Mouse (Mus musculus): ENCODE measurements around the gene Patl1. TPM values are rescaled to one million over a fixed set of nuclear protein-coding genes. Genes with fewer than 3 reads are reported as not detected.
"Not testable (repeated sequence)": the region's sequence is repeated elsewhere in the genome, so short reads cannot be mapped to it uniquely, and the experiment has no call there.

Patl1 gene
- polyA plus RNA-seq, 1 experiment from 2014 or later: 18.9 TPM

- WGBS: 85% methylated on average over 9 of the region's 9 CpGs
- Histone ChIP-seq H3K4me1 (peaks cover 21% of the 10 kb centered on the region), H3K27me3 (no peaks in the 10 kb centered on the region), H3K4me2 (no peak overlapping the region), H3K27ac (no peak overlapping the region), H3K9ac (no peak overlapping the region), H3K9me3 (replicated peaks) (no peaks in the 10 kb centered on the region), H3K4me3 (no peak overlapping the region), H3K36me3 (ENCODE audit: poor library complexity, severe bottlenecking) (peaks cover 41% of the 10 kb centered on the region)
- no peak for ATAC-seq
Measured at GRCm38 (mm10) chr19:11969155-11970050, 57.2 kb downstream of the Patl1 start.

GRCm38 (mm10) chr19:11973511-11974222, 61.5 kb downstream of the Patl1 start:
- WGBS: 95% methylated on average over 13 of the region's 13 CpGs
- H3K9ac ChIP-seq: no peak overlapping the region
- H3K27me3 ChIP-seq: no peaks in the 10 kb centered on the region
- peaks cover 80% of the 10 kb centered on the region for H3K36me3 ChIP-seq (ENCODE audit: poor library complexity, severe bottlenecking)
- no peak for ATAC-seq
- H3K4me3 ChIP-seq: no peak overlapping the region
- no peak overlapping the region for H3K4me2 ChIP-seq
- no peaks in the 10 kb centered on the region for H3K9me3 ChIP-seq (replicated peaks)
- peaks cover 4% of the 10 kb centered on the region; the same call in 1 of the 2 replicates for H3K4me1 ChIP-seq
- H3K27ac ChIP-seq: no peak overlapping the region

DNA sequence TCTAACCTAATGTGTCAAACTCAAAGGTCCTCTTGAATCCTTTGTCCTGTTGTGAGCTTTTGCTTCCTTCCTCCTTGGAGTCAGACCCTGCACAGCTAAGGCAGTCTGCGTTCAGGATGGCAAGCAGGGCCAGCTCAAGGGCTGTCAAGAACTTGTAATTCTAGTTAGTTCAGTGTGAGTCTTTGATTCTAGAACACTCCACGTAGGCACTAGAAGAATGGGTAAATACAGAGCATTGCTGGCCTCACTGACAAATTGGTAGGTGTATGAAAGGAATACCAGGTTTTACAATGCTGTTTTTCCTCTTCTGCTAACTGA, 62.0 kb downstream of the Patl1 start:
- Histone ChIP-seq H3K27me3 (no peaks in the 10 kb centered on the region), H3K36me3 (ENCODE audit: poor library complexity, severe bottlenecking) (peaks cover 85% of the 10 kb centered on the region), H3K4me3 (no peak overlapping the region), H3K9ac (no peak overlapping the region), H3K27ac (no peak overlapping the region), H3K9me3 (replicated peaks) (no peaks in the 10 kb centered on the region), H3K4me1 (peaks cover under 1% of the 10 kb centered on the region; the same call in 1 of the 2 replicates), H3K4me2 (no peak overlapping the region)
- no peak for ATAC-seq
- WGBS: 97% methylated on average over 2 of the region's 2 CpGs

- ATAC-seq: no peak
- Histone ChIP-seq H3K9me3 (replicated peaks) (no peaks in the 10 kb centered on the region), H3K4me3 (no peak overlapping the region), H3K9ac (no peak overlapping the region), H3K4me2 (no peak overlapping the region), H3K27ac (no peak overlapping the region), H3K36me3 (ENCODE audit: poor library complexity, severe bottlenecking) (peaks cover 96% of the 10 kb centered on the region), H3K27me3 (no peaks in the 10 kb centered on the region), H3K4me1 (no peaks in the 10 kb centered on the region)
- WGBS: 86% methylated on average over 4 of the region's 4 CpGs
Measured at GRCm38 (mm10) chr19:11975683-11976082, 63.5 kb downstream of the Patl1 start.

GRCm38 (mm10) chr19:11977363-11977762, 65.2 kb downstream of the Patl1 start:
- Histone ChIP-seq H3K4me3 (no peak overlapping the region), H3K36me3 (ENCODE audit: poor library complexity, severe bottlenecking) (peaks cover 94% of the 10 kb centered on the region), H3K4me1 (no peaks in the 10 kb centered on the region), H3K9ac (no peak overlapping the region), H3K27me3 (no peaks in the 10 kb centered on the region), H3K27ac (no peak overlapping the region), H3K9me3 (replicated peaks) (no peaks in the 10 kb centered on the region), H3K4me2 (no peak overlapping the region)
- WGBS: 83% methylated on average over 5 of the region's 5 CpGs
- ATAC-seq: no peak

DNA sequence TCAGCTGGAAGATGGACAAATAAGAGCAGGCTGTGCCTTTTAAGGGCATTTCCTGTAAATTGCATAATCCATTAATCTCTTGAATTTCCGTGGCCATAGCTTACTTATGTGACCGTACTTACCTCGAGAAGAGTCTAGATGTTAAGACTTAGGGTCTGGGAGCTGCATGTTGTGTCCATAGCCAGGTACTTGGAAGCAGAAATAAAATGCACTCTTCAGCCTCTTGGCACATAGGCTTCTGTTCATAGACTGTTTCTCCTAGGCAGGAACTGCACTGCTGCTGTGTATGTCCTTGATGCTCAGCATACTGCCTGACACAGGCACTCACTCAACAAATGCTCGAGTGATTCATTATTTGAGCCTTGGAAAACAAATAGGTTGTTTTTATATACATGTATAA, 68.3 kb downstream of the Patl1 start:
- H3K4me1 ChIP-seq: no peaks in the 10 kb centered on the region
- H3K9ac ChIP-seq: no peak overlapping the region
- no peak overlapping the region for H3K4me3 ChIP-seq
- ATAC-seq: no peak
- peaks cover 92% of the 10 kb centered on the region for H3K36me3 ChIP-seq (ENCODE audit: poor library complexity, severe bottlenecking)
- WGBS: 90% methylated on average over 4 of the region's 4 CpGs
- H3K27me3 ChIP-seq: no peaks in the 10 kb centered on the region
- no peak overlapping the region for H3K27ac ChIP-seq
- H3K9me3 ChIP-seq (replicated peaks): no peaks in the 10 kb centered on the region
- no peak overlapping the region for H3K4me2 ChIP-seq

GRCm38 (mm10) chr19:11984614-11985013, 72.4 kb downstream of the Patl1 start:
- H3K27me3 ChIP-seq; H3K27ac ChIP-seq; H3K9me3 ChIP-seq (replicated peaks); H3K4me2 ChIP-seq; H3K9ac ChIP-seq; H3K4me1 ChIP-seq; ATAC-seq; H3K4me3 ChIP-seq: not testable (repeated sequence)
- 87% methylated on average over 5 of the region's 5 CpGs for WGBS
- peaks cover 93% of the 10 kb centered on the region for H3K36me3 ChIP-seq (ENCODE audit: poor library complexity, severe bottlenecking)

DNA sequence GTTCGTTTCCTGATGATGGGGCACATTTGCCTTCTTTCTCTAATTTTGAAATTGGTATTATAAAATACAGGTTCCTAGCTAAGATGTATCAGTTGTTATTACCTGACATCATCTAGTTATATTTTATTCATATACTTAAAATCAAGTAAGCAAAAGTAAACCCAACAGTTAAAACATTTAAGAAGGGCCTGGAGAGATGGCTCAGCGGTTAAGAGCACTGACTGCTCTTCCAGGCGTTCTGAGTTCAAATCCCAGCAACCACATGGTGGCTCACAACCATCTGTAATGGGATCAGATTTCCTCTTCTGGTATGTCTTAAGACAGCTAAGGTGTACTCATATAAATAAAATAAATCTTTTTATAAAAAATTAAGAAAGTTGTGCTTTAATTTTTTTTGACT, 75.6 kb downstream of the Patl1 start:
- Histone ChIP-seq H3K9ac (no peak overlapping the region), H3K4me1 (no peaks in the 10 kb centered on the region)
- WGBS: 92% methylated on average over 3 of the region's 3 CpGs

DNA sequence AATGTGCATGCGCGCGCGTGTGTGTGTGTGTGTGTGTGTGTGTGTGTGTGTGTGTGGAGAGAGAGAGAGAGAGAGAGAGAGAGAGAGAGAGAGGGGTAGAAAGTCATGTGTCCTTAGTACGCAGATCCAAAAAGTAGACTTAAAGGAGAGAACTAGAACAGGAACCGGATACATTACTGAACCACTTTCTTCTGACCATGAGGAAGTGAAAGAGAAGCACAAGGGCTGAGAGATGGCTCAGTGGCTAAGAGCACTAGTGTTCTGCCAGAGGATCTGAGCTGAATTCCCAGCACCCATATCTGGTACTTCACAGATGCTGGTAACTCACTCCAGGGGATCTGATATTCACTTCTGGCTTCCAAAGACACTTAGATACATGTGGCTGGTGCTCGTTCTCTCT, 77.1 kb downstream of the Patl1 start:
- no peaks in the 10 kb centered on the region for H3K9me3 ChIP-seq (replicated peaks)
- no peaks in the 10 kb centered on the region for H3K27me3 ChIP-seq
- H3K36me3 ChIP-seq (ENCODE audit: poor library complexity, severe bottlenecking): peaks cover 93% of the 10 kb centered on the region
- 93% methylated on average over 7 of the region's 7 CpGs for WGBS
- no peaks in the 10 kb centered on the region for H3K4me1 ChIP-seq
- H3K27ac ChIP-seq: no peak overlapping the region
- no peak overlapping the region for H3K4me3 ChIP-seq
- no peak for ATAC-seq
- no peak overlapping the region for H3K4me2 ChIP-seq
- H3K9ac ChIP-seq: no peak overlapping the region

More for the DNA sequence above, 75.6 kb downstream of the Patl1 start:
- H3K27me3 ChIP-seq: no peaks in the 10 kb centered on the region
- no peaks in the 10 kb centered on the region for H3K9me3 ChIP-seq (replicated peaks)
- peaks cover 95% of the 10 kb centered on the region for H3K36me3 ChIP-seq (ENCODE audit: poor library complexity, severe bottlenecking)
- no peak overlapping the region for H3K27ac ChIP-seq
- ATAC-seq: no peak
- no peak overlapping the region for H3K4me3 ChIP-seq
- no peak overlapping the region for H3K4me2 ChIP-seq

- 92% methylated on average over 9 of the region's 9 CpGs for WGBS
- H3K4me1 ChIP-seq: no peaks in the 10 kb centered on the region
- H3K9ac ChIP-seq: no peak overlapping the region
- no peaks in the 10 kb centered on the region for H3K9me3 ChIP-seq (replicated peaks)
- peaks cover 85% of the 10 kb centered on the region for H3K36me3 ChIP-seq (ENCODE audit: poor library complexity, severe bottlenecking)
- no peak overlapping the region for H3K4me2 ChIP-seq
- no peak overlapping the region for H3K4me3 ChIP-seq
- no peaks in the 10 kb centered on the region for H3K27me3 ChIP-seq
- no peak overlapping the region for H3K27ac ChIP-seq
- ATAC-seq: no peak
Measured at GRCm38 (mm10) chr19:11992034-11992433, 79.8 kb downstream of the Patl1 start.

DNA sequence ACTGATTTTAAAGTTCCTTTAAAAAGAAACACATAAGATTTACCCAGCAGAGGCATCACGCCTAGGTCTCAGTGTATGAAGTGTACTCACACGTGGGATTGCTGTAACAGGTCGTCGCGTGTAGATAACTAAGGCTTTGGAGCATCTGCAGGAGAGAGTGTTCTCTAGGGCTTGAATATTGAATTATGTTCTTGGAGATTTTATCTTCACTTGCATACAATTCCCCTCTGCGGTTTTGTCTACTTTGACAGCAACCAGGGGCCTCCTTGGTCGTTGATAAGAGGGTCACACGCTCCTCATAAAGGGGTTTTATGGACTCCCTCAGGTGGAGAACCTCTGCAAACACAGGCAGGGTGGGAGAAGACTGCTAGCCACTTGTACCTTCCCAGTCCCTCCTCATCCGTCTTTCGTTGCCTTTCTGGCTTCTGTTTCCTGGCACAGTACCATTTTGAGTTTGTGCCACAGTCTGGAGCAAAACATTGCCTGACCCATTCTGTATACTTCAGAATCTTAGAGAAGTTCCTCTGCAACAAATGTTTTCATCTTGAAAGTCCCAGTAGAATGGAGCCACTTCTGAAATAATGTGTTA, 80.3 kb downstream of the Patl1 start:
- no peak overlapping the region for H3K4me2 ChIP-seq
- no peak overlapping the region for H3K4me3 ChIP-seq
- H3K4me1 ChIP-seq: no peaks in the 10 kb centered on the region
- no peak for ATAC-seq
- no peaks in the 10 kb centered on the region for H3K9me3 ChIP-seq (replicated peaks)
- no peak overlapping the region for H3K9ac ChIP-seq
- WGBS: 92% methylated on average over 10 of the region's 10 CpGs
- H3K36me3 ChIP-seq (ENCODE audit: poor library complexity, severe bottlenecking): peaks cover 81% of the 10 kb centered on the region
- H3K27ac ChIP-seq: no peak overlapping the region
- H3K27me3 ChIP-seq: no peaks in the 10 kb centered on the region

All from forebrain, embryonic 13.5 days (tissue).